Mouse (Mus musculus) skeletal muscle tissue, adult 2 months (tissue): Measurements from ENCODE around the gene Tbx2.

Experiments used
- DNase-seq: peaks from one replicate; pipeline ENCODE4 v3.0.0-alpha.2; 2012; ENCODE audit warnings: low read depth, low spot score

Gene Tbx2

GRCm38 (mm10) chr11:85825031-85825430, 7.3 kb upstream of the Tbx2 start:
- DNase-seq = no peak

GRCm38 (mm10) chr11:85825823-85826222, 6.5 kb upstream of the Tbx2 start:
- no peak for DNase-seq

GRCm38 (mm10) chr11:85827342-85827741, 5.0 kb upstream of the Tbx2 start:
- DNase-seq = no peak

GRCm38 (mm10) chr11:85828691-85829519, 3.4 kb upstream of the Tbx2 start:
- no peak for DNase-seq

DNA sequence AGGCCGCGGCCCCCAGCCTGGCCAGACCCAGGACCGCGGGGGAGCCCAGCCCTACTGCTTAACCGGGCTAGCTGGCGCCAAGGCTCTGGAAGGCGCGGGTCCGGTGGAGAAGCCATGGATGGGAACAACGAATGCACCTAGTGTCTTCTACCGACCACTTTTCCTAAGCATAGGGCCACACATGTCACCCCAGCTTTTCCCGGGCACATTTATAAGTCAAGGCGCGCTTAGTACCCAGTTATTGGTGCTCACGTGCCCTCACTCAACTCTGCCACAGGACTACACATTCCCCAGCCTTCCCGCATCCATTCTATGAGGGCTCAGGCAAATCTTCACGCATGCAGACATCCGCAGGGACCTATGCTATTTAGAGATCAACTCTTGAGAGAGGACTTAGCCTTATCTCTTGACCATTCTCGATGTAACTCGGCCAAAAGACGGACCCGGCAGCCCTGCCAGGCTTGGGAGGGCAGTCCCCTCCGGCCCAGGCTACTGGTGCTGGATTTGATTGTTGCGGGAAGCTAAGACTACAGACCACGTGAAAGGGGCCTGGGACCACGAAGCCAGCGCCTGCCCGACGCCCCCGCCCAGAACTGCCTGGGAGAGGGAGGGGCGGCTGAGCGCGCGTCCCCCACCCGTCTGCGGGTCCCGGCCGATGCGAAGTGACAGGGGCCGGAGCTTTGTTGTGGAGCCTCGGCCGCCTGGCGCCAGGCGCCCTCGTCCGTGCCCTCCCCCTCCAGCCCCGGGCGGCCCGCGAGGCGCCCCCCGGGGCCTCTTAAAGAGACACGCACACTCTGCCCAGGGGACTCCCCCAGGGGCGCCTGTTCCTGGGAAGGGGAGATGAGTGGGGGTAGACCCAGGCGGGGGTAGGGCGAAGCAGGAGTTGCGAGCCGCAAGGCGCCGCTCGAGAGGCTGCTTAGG, 2.6 kb upstream of the Tbx2 start:
- no peak for DNase-seq

GRCm38 (mm10) chr11:85830901-85831341, 1.4 kb upstream of the Tbx2 start:
- DNase-seq = no peak

- DNase-seq = no peak
Observed at GRCm38 (mm10) chr11:85831656-85832230, 608 bp upstream of the Tbx2 start.

- no peak for DNase-seq
Observed at GRCm38 (mm10) chr11:85833081-85833521, 750 bp downstream of the Tbx2 start.

- DNase-seq = no peak
Observed at GRCm38 (mm10) chr11:85833761-85834385, 1.5 kb downstream of the Tbx2 start.

DNA sequence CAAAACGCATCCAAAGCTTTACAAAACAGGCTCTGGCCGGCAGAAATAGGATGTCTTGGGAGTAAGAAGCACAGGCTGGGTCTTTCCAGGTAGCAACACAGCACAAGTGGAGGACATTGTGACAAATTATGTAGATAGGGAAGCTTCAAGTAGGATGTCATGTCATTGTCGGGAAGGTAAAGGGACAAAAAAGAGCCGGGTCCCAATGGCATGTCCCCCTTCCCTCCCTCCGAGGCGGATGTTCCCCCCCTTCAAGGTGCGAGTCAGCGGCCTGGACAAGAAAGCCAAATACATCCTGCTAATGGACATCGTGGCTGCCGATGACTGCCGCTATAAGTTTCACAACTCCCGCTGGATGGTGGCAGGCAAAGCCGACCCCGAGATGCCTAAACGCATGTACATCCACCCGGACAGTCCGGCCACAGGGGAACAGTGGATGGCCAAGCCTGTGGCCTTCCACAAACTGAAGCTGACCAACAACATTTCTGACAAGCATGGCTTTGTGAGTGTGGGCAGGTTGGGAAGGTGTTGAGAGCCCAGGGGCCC, 2.1 kb downstream of the Tbx2 start:
- no peak for DNase-seq

- no peak for DNase-seq
Observed at GRCm38 (mm10) chr11:85835001-85835752, 2.8 kb downstream of the Tbx2 start.

GRCm38 (mm10) chr11:85835753-85836522, 3.6 kb downstream of the Tbx2 start:
- DNase-seq = no peak

- DNase-seq = no peak
Observed at GRCm38 (mm10) chr11:85836523-85837290, 4.4 kb downstream of the Tbx2 start.

GRCm38 (mm10) chr11:85837291-85837647, 4.9 kb downstream of the Tbx2 start:
- no peak for DNase-seq

DNA sequence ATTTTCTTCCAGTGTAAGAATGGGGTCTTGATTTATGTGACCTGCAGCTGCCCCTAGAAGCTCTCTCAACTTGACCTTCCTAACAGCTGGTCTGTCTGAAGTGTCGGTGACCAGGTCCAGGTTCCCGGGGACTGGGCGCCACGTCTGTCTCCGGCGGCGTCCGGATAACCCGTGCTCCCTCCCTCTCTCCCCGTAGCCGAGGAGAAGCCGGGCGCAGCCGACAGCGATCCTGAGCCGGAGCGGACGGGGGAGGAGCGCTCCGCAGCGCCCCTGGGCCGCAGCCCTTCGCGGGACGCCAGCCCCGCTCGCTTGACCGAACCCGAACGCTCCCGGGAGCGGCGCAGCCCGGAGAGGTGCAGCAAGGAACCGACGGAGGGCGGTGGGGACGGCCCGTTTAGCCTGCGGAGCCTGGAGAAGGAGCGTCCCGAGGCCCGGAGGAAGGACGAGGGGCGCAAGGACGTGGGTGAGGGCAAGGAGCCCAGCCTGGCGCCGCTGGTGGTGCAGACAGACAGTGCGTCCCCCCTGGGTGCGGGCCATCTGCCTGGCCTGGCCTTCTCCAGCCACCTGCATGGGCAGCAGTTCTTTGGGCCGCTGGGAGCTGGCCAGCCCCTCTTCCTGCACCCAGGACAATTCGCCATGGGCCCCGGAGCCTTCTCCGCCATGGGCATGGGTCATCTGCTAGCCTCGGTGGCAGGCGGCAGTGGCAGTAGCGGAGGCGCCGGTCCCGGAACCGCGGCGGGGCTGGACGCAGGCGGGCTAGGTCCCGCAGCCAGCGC, 5.5 kb downstream of the Tbx2 start:
- no peak for DNase-seq

- no peak for DNase-seq
Observed at GRCm38 (mm10) chr11:85838424-85839257, 6.3 kb downstream of the Tbx2 start.

GRCm38 (mm10) chr11:85839258-85840030, 7.1 kb downstream of the Tbx2 start:
- DNase-seq = no peak
